Mouse (Mus musculus) heart, embryonic 15.5 days (tissue): Measurements from ENCODE around the gene Gm20695. TPM values are rescaled to one million over a fixed set of nuclear protein-coding genes. Genes with fewer than 3 reads are reported as not detected.
"Not testable (repeated sequence)": the region's sequence is repeated elsewhere in the genome, so short reads cannot be mapped to it uniquely, and the experiment has no call there.

ENCODE experiments used
- ATAC-seq: fragments of 200-750 bp; cut with Nextera tagmentation; replicated peaks from 2 replicates; pipeline ENCODE4 v1.8.0; 2017; ENCODE audit warnings: low read depth, moderate TSS enrichment; ENCODE audit not compliant: insufficient number of reproducible peaks, insufficient read depth, low FRiP score
- H3K27ac ChIP-seq: fragments of 300-500 bp; sonication (generic); 2 replicates; pipeline ENCODE4 v1.5.1; 2015; ENCODE audit warnings: mild to moderate bottlenecking, inconsistent platforms
- H3K27me3 ChIP-seq: fragments of 300-500 bp; sonication (generic); 2 replicates; pipeline ENCODE4 v1.6.1; 2015; ENCODE audit warnings: inconsistent platforms
- H3K36me3 ChIP-seq: fragments of 300-500 bp; sonication (generic); 2 replicates; pipeline ENCODE4 v1.6.1; 2015; ENCODE audit warnings: mild to moderate bottlenecking, inconsistent platforms
- H3K4me1 ChIP-seq: fragments of 300-500 bp; sonication (generic); replicated peaks from 2 replicates; pipeline ENCODE4 v1.6.1; 2015; ENCODE audit warnings: inconsistent platforms
- H3K4me2 ChIP-seq: fragments of 300-500 bp; sonication (generic); 2 replicates; pipeline ENCODE4 v1.6.1; 2015; ENCODE audit warnings: inconsistent platforms, mild to moderate bottlenecking, moderate library complexity
- H3K4me3 ChIP-seq: fragments of 300-500 bp; sonication (generic); 2 replicates; pipeline ENCODE4 v1.5.1; 2015; ENCODE audit warnings: mild to moderate bottlenecking, inconsistent platforms
- H3K9ac ChIP-seq: fragments of 300-500 bp; sonication (generic); 2 replicates; pipeline ENCODE4 v1.6.1; 2015; ENCODE audit warnings: mild to moderate bottlenecking, inconsistent platforms
- H3K9me3 ChIP-seq: fragments of 300-500 bp; sonication (generic); replicated peaks from 2 replicates; pipeline ENCODE4 v1.6.1; 2016; ENCODE audit warnings: inconsistent platforms
- WGBS: fragments of 180-500 bp; shearing (Covaris S2); methylation state at CpG from one replicate; pipeline ENCODE4 v1.1.7; 2015; ENCODE audit warnings: mixed read lengths; 5-methylcytosine and 5-hydroxymethylcytosine counted together
- polyA plus RNA-seq: library from polyadenylated mRNA; unstranded; fragments of >200 nt; fragmentation: Nextera tagmentation; extraction: Ambion mirVana; gene quantifications from 2 replicates; pipeline ENCODE4 v1.2.1, GENCODE M21; 2015

Gene Gm20695
- polyA plus RNA-seq: 0.58 and 0.93 TPM in 2 replicates

- ATAC-seq: peak; percentile 98
- Histone ChIP-seq H3K36me3 (peaks cover 4% of the 10 kb centered on the region; the same call in 1 of the 2 replicates), H3K27me3 (no peaks in the 10 kb centered on the region), H3K27ac (peak within 1 kb of the TSS; percentile 99), H3K9me3 (no peaks in the 10 kb centered on the region), H3K4me3 (peak within 1 kb of the TSS; percentile 99), H3K9ac (peak within 1 kb of the TSS; percentile 96), H3K4me1 (peaks cover 20% of the 10 kb centered on the region), H3K4me2 (peak within 1 kb of the TSS; percentile 84)
- under 1% methylated on average over 88 of the region's 88 CpGs for WGBS
These were observed at the start of gene Gm20695, which contains the start of gene Zfp597 for GRCm38 (mm10) chr16:3884201-3885064. Gene Gm20695 (plus strand): TSS chr16:3884648. Gene Zfp597 (minus strand): TSS chr16:3884561.

- Histone ChIP-seq H3K27ac (no peak overlapping the region), H3K27me3 (peaks cover 7% of the 10 kb centered on the region; the same call in 1 of the 2 replicates), H3K4me2 (no peak overlapping the region), H3K9ac (no peak overlapping the region), H3K4me1 (no peaks in the 10 kb centered on the region), H3K36me3 (no peaks in the 10 kb centered on the region), H3K9me3 (no peaks in the 10 kb centered on the region), H3K4me3 (no peak overlapping the region)
- 77% methylated on average over 2 of the region's 2 CpGs for WGBS
- no peak for ATAC-seq
These were observed 49.0 kb upstream of the Gm20695 start for GRCm38 (mm10) chr16:3835461-3835860.

- Histone ChIP-seq H3K4me2 (no peak overlapping the region), H3K9me3 (no peaks in the 10 kb centered on the region), H3K36me3 (no peaks in the 10 kb centered on the region), H3K4me1 (no peaks in the 10 kb centered on the region), H3K27ac (no peak overlapping the region), H3K9ac (no peak overlapping the region), H3K4me3 (no peak overlapping the region), H3K27me3 (peaks cover 7% of the 10 kb centered on the region; the same call in 1 of the 2 replicates)
- no peak for ATAC-seq
- WGBS: 42% methylated on average over 17 of the region's 17 CpGs
These were observed 45.1 kb upstream of the Gm20695 start for GRCm38 (mm10) chr16:3839157-3839885.

- peaks cover 7% of the 10 kb centered on the region; the same call in 1 of the 2 replicates for H3K27me3 ChIP-seq
- H3K4me3 ChIP-seq: no peak overlapping the region
- no peak overlapping the region for H3K4me2 ChIP-seq
- H3K9ac ChIP-seq: no peak overlapping the region
- no peaks in the 10 kb centered on the region for H3K9me3 ChIP-seq
- H3K4me1 ChIP-seq: peaks cover 7% of the 10 kb centered on the region
- no peak overlapping the region for H3K27ac ChIP-seq
- H3K36me3 ChIP-seq: no peaks in the 10 kb centered on the region
- no peak for ATAC-seq
- 30% methylated on average over 4 of the region's 4 CpGs for WGBS
These were observed 41.5 kb upstream of the Gm20695 start for GRCm38 (mm10) chr16:3842989-3843388.

GRCm38 (mm10) chr16:3843796-3844195 is 40.7 kb upstream of the Gm20695 start:
- ATAC-seq: no peak
- Histone ChIP-seq H3K4me2 (no peak overlapping the region), H3K4me3 (no peak overlapping the region), H3K27ac (no peak overlapping the region), H3K9me3 (no peaks in the 10 kb centered on the region), H3K27me3 (peaks cover under 1% of the 10 kb centered on the region; the same call in 1 of the 2 replicates), H3K36me3 (no peaks in the 10 kb centered on the region), H3K4me1 (peaks cover 8% of the 10 kb centered on the region), H3K9ac (no peak overlapping the region)
- 46% methylated on average over 1 of the region's 1 CpGs for WGBS

GRCm38 (mm10) chr16:3846711-3847518 is 37.5 kb upstream of the Gm20695 start, which contains the start of gene Zfp174:
Gene Zfp174 (plus strand): TSS chr16:3847268.
- Histone ChIP-seq H3K4me2 (peak within 1 kb of the TSS; percentile 68), H3K27ac (peak within 1 kb of the TSS; percentile 56), H3K27me3 (no peaks in the 10 kb centered on the region), H3K4me3 (peak within 1 kb of the TSS; percentile 81), H3K4me1 (peaks cover 8% of the 10 kb centered on the region), H3K9ac (peak within 1 kb of the TSS; percentile 78), H3K9me3 (no peaks in the 10 kb centered on the region), H3K36me3 (no peaks in the 10 kb centered on the region)
- 2% methylated on average over 38 of the region's 38 CpGs for WGBS
- ATAC-seq: peak; percentile 100

- Histone ChIP-seq H3K4me1 (peaks cover 8% of the 10 kb centered on the region), H3K27me3 (no peaks in the 10 kb centered on the region), H3K9me3 (no peaks in the 10 kb centered on the region), H3K4me3 (peak overlapping the region; percentile 81), H3K36me3 (no peaks in the 10 kb centered on the region), H3K9ac (peak overlapping the region; percentile 78; the same call in 1 of the 2 replicates), H3K4me2 (peak overlapping the region; percentile 68), H3K27ac (no peak overlapping the region)
- ATAC-seq: no peak
- WGBS: 65% methylated on average over 4 of the region's 4 CpGs
These were observed 36.6 kb upstream of the Gm20695 start for GRCm38 (mm10) chr16:3847871-3848270.

GRCm38 (mm10) chr16:3848416-3848815 is 36.0 kb upstream of the Gm20695 start:
- 71% methylated on average over 3 of the region's 3 CpGs for WGBS
- H3K4me3 ChIP-seq: no peak overlapping the region

GRCm38 (mm10) chr16:3851301-3851700 is 33.1 kb upstream of the Gm20695 start:
- not testable (repeated sequence) for H3K4me3 ChIP-seq, H3K4me1 ChIP-seq, ATAC-seq, H3K36me3 ChIP-seq, H3K27ac ChIP-seq, H3K9me3 ChIP-seq, H3K4me2 ChIP-seq, H3K9ac ChIP-seq, H3K27me3 ChIP-seq
- 89% methylated on average over 13 of the region's 13 CpGs for WGBS

More at GRCm38 (mm10) chr16:3848416-3848815, 36.0 kb upstream of the Gm20695 start:
- Histone ChIP-seq H3K36me3 (no peaks in the 10 kb centered on the region), H3K27ac (no peak overlapping the region), H3K27me3 (no peaks in the 10 kb centered on the region), H3K9me3 (no peaks in the 10 kb centered on the region), H3K4me2 (no peak overlapping the region), H3K4me1 (peaks cover 8% of the 10 kb centered on the region), H3K9ac (no peak overlapping the region)
- ATAC-seq: no peak

- Histone ChIP-seq H3K9me3 (no peaks in the 10 kb centered on the region), H3K27me3 (no peaks in the 10 kb centered on the region), H3K4me3 (no peak overlapping the region), H3K27ac (no peak overlapping the region), H3K9ac (no peak overlapping the region), H3K4me1 (peaks cover 5% of the 10 kb centered on the region), H3K36me3 (no peaks in the 10 kb centered on the region), H3K4me2 (no peak overlapping the region)
- no peak for ATAC-seq
- 31% methylated on average over 12 of the region's 12 CpGs for WGBS
These were observed 31.9 kb upstream of the Gm20695 start for GRCm38 (mm10) chr16:3852586-3852985.
